Mouse (Mus musculus) embryo, embryonic 10.5 days (tissue): ENCODE results near the gene Col4a3.

Experiments used
- DNase-seq: peaks from one replicate; pipeline ENCODE4 v3.0.0-alpha.2; 2015; ENCODE audit warnings: low spot score

Gene Col4a3

DNA sequence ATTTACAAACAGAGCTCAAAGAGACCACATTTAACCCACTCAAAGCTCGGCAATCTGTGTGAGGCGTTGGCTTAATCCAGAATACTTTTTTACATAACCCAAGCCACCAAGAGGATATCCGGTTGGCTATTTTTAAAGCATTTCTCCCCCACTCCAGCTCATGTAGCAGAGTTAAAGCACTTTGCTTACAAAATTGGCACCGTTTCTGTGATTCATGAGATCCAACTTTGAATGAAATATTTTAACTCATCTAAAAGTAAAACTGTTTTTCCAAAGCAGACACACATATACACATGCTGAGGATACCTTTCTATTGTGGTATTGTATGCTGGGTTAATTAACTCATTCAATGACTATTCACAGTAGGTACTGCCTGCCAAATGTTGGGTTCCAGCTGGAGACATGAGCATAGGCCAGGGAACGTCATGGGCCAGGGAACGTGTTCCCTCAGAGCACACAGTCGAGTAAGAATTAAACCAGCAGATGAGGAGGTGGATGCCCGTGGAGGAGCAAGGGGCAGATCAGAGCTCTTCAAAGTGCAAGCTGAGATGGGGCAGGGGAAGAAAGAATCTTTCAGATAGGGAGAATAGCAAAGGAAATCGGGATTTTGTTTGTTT, 22.0 kb downstream of the Col4a3 start:
- DNase-seq, result no peak

DNA sequence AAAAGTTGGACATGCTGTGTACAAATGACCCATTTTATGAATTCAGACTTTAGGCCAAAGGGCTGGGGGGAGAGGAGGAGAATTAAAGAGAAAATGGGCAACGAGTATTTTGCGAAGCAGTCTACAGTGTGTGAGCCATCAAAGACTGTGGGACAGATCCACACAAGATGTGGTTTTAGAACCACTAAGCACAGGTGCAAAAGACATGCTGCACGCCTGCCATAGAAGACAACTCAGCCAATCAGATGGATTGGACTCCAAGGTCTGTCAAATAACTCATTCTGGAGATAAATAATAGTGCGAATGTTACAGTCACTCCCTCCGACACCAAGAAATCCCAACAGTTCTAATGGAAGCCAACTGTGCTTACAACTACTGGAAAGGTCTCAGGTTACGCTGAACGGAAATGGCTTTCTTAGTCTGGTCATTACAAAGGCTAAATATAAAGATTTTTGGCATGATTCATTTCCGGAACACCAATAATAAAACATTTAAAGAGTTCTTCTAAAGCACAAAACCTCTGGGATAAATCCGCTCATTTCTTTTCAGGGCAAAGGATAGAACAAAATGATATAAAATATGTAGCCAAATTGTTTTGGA, 25.4 kb downstream of the Col4a3 start:
- peak; percentile 14 for DNase-seq

DNA sequence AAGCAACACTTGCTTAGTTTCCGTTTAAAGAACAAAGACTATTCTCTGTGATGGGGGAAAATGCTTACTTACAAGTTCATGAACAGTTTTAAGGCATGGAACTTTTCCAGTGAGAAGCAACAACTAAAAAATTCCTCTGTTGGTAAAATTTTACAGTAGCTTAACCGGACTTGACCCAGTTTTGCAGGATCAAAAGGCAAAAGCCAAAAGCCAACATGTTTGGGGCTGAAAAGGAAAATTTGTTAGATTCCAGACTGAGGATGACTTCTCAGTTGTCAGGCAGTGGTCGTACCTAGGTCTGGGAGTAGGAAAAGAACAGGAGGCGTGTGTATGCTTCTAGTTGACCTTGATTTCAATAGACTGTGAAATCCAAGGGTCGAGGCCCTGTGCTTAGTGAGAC, 31.3 kb downstream of the Col4a3 start:
- no peak for DNase-seq

DNA sequence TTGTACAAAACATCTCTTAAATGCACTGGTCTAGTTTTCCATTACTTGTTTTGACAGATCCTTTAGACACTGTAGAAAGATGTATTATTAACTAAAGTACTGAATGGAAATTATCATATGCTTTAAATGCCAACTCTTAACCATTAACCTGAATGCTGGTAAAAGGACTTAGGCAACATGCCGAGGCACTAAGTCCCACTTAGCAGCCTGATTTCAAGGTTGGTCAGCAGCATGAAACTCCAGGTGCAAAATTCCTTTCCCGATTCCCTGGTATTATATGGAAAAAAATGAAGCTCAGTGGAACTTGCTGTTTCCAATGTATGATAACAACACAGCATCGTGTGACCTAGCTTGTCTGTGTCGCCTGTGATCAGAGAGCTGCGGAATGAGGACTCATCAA, 31.9 kb downstream of the Col4a3 start:
- DNase-seq, result no peak

DNA sequence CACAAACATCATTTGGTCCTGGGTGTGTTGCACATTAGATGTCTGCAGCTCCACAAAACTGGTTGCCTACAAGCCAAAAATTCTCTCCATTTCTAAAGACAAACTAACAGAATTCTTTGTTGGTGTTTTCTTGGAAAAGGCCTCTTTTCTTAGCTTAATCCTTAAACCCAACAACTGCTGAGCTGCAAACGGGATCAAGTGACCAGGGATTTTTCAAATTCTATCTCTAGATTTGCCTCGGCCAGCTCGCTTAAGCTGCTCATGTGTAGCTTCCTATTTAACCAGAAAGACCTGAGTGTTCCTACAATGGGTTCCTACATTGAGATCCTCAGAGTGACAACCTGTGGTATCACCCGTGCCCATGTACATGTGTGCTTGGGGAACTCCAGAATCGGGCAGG, 33.3 kb downstream of the Col4a3 start:
- no peak for DNase-seq

DNA sequence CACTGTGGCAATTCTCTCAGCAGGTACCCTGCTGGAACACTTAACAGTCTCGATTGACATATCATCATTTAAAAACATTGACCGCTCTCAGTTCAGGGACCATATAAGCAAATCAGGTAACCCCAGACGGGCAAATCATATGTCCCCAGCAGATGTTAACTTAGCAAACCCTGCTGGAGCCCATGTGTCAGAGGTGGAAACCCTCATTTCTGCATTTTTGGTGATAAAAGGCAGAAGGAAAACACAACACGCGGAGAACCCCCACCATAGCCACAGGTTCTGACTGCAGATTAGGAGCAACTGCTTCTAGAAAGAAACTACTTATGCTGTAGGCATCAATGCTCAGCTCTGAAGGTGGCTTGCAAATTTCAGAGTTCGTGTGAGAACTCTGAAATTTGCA, 38.2 kb downstream of the Col4a3 start:
- DNase-seq, result no peak

DNA sequence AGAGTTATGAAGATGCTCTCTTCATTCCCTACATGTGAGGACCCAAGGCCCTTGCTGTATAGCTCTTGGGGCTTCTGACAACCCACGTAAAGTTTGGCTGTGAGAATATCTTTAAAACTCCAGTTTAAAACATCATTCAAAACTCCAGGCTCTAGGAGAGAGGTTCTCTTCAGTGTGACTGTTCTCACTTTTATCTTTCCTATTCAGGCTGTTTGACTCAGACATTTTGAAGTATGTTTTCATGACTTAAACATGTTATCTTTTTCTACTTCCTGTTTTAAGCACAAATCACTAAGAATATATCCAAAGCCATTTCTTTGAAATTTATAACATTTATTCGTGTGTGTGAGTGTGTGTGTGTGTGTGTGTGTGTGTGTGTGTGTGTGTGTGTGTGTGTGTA, 38.8 kb downstream of the Col4a3 start:
- no peak for DNase-seq

DNA sequence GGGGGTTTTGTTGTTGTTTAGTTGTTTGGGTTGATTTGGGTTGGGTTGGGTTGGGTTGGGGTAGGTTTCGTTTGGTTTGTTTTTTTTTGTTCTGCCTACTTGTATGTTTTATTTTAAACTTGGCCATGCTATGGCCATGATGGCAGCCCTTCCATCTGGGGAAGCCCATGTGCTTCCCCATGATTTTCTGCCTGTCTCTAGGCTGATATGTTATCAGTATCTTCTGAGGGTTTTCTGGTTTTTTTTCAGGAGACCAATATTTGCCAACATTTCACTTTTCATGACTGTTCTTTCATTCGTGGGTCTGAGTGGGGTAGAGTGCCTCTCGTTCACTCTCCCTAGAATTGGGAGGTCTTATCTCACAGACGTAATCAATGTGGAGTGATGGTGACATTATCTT, 40.9 kb downstream of the Col4a3 start:
- no peak for DNase-seq

DNA sequence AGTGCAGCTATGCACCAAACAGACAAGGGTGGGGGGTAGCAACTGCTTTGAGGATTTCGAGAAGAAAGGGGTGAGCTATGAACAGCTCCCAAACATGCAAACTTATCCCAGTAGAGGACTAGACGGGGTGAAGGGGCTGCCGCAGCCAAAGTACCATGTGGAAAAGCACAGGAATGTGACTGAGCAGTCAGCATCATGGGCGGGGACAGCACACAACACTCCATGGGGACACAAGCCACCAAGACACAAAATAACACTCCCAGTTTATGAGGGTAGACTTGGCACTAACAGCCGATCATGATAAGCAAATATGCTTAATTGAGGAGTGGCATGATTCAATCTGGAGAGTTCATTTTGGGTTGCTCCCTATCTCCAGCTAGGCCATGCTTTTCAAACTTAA, 42.8 kb downstream of the Col4a3 start:
- DNase-seq, result no peak

DNA sequence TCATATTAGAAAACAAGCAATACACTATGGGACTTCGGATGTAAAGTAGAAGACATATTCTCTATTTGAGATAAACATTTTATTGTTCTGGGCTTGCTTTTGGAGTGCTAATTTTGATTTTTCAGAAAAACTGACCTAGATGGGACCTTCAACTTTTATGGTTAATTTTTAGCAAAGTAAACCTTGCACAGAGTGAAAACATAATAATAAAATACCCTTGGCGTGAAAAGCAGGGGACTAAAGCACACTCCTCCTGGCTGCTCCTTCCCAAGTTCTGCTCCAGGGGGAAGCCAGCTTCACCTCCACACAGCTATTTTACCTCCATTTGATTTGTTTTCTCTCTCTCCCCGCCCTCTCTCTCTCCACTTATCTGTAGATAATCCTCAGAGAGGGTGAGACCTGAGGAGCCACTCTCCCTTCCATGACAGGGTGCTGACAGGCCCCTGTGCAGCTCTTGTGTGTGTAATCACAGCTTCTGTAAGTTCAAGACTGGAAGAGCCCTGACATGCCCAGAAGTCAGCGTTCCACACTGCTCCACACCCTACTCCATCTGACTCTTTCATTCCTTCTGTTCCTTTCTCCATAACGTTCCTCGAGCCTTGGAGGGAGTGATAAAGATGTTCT, 44.6 kb downstream of the Col4a3 start:
- DNase-seq, result no peak

DNA sequence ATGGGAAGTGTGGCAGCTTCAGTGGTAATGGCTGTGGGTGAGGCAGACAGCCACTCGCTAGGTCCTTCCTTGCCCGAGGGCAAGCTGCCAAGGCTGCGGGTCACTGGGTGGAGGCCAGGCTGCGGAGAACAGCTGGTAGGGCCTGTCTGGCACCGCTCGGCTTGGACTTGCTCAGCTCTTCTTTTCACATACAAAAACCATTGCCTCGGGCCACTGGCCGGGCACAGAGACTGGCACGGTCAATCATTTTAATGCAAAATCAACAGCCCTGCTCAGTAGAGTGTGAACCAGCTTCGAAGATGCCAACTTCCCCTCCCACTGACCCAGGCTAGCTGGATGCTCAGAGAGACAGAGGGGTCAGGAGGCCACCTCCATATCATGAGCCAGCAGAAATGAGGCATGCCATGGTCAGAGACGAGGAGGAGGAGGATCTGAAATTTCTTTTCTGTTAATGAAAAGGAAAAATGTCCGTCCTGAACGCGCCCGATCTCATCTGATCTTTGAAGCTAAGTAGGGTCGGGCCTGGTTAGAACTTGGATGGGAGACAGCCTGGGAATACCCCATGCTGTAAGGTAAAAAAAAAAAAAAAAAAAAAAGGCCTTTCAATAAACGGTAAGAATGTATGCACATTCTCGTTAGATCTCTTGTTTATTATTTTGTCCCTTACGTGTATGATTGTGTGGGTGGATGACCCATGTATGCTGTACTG, 48.0 kb downstream of the Col4a3 start:
- no peak for DNase-seq

DNA sequence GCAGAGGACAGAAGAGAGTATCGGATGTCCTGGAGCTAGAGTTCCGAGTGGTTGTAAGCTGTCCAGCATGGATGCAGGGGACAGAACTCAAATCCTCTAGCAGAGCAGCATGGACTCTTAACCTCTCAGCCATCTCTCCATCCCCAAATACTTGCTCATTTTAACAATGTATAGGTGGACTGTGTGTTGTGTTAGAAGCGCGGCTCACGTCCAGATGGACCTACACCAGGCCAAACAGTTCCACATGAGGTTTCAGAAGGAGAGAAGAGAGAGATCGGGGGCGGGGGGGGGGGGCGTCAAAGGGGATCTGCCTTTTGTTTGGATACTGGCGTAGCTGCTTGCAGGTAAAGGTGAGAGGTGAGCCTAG, 48.5 kb downstream of the Col4a3 start:
- no peak for DNase-seq

DNA sequence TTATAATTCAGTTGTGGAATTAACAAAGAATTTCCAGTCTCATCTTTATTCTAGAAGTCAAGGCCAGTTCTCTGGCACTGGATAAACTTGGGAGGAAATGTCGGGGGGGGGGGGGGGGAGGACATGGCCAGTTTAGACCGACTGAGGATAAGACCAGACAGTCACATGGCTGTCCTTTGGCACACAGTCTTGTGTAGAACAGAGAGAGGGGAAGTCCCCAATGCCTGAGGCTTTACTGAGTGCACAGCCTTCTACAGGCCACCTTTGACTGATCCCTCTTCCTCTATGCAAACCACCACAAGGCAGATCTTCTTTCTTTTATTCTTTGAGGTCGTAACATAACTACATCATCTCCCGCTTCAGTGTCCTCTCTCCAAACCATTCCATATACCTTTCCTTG, 49.6 kb downstream of the Col4a3 start:
- no peak for DNase-seq

DNA sequence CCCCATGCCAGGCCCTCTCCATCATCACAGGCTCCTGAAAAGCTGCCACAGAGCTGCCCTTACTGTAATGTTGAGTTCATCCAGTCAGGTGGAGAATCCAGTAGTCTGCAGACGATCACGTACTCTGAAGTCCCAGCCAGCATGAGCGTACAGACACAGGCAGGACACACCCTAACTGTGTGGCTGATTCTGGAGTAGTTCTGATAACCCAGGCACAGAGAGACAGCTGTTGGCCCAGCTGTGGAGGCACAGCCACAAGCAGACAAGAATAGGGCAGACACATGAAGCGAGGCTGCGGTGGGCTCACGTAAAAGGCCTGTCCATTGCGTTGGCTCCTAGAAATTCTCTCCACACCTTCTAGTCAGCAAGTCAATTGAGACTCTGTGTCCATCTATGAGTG, 50.7 kb downstream of the Col4a3 start:
- no peak for DNase-seq

DNA sequence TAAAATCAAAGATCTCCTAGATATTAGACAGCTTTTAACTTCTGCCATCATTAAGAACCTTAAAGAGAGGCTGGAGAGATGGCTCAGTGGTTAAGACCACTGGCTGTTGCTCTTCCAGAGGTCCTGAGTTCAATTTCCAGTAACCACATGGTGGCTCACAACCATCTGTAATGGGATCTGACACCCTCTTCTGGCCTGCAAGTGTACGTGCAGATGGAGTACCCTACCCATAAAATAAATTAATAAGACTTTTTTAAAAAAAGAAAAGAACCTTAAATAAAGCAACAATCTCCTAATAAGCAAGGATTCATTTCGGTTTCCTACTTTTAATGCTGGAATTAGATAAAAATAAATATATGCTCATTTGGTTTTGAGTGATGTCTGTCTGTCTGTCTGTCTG, 51.7 kb downstream of the Col4a3 start:
- no peak for DNase-seq

DNA sequence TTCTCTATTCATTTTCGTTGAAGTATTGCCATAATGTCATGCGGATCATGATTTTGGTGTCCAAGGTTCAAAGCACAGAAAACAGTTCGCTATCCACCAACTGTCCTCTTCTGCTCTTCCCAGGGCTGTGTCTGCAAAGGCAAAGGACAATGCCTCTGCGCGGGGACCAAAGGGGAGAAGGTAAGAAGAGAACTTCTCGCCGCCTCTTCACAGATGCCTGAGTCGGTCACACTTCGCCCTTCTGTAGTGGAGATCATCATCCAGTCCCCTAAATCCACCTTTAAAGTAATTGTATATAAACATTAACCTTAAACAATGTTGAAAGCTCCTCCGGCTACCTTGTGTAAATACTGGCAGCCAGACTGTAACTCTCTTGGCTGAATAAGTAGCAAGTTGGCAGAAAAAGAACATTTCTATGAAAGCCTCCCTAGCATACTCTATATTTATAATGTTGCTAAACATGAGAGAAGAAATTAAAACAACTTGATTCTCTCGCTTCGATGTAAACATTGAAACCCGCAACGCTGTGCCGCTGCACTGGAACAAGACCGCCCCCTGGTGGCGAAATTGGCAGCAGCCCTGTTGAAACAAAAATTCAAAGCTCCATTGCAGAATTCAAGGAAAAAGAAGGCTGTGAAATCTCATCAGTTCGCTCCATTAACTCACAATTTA, 54.7 kb downstream of the Col4a3 start:
- peak; percentile 83 for DNase-seq

DNA sequence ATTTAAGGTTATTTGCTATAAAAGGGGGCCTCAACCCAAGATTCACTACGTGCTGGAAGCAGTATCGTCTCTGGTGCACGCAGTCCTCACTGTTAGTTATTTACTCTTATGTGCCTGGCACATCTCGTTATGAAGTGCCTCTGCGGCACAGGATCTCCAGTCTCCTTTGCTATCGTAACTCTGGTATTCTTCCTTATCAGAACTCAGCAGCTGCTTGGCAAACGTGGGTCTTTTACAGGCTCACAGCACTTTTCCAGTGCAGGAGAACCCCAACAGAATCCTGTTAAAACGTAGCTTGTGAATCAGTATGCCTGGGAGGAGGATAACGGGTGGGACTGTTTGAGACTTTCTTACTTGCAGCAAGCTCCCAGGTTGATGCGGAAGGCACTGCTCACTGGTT, 61.3 kb downstream of the Col4a3 start:
- no peak for DNase-seq

DNA sequence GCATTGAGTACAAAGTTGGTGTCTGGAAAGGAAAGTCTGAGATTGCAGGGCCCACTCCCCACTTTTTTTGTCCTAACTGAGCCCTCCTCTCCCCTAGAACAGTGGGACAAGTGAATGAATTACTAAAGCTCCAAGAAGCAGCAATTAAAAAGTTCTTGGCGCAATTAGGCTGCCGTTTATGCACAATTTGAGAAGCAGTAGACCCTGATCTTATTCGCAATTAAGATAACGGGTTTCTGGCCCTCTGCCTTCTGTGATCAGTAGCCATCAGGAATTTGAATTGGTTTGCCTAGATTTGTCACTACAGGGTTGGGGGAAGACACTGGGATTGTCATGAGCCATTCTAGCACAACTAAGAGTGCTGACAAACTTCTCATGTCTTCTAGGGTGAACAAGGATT, 64.1 kb downstream of the Col4a3 start:
- no peak for DNase-seq

DNA sequence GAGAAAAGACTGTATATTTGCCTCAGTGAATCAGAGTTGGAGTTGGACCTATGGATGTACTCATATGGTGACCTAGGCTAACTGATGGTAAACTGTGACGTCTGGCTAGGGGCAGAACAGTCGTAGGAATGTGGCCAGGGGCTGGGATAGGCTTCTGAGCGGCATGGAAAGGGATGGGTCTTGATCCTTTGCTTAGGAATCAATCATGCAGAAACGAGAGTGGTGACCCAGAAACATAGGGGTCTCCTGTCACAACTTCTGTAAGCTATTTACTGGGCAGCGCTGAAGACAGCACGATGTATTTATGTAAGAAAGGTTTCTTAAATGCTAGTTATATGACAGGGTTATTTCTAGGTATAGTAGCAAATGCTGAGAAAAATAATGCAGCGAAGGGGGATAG, 67.3 kb downstream of the Col4a3 start:
- DNase-seq, result no peak

DNA sequence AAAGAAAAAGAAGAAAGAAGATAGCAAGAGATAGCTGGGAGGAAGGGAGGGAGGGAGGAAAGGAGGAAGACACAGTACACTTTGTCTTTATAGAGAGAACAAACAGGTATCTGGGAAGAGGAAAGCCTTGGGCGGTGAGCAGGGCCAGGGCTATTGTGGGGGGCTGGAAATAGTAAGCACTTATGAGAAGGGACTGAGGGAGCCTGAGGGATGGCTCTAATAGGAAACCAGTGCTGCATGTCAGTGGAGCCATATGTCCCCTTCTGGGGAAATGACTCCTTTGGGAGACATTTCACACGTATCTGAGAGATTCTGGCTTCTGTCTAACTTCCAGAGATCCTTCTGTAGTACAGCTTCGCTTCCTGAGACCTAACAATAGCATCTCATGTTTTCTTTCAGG, 69.7 kb downstream of the Col4a3 start:
- DNase-seq, result no peak

DNA sequence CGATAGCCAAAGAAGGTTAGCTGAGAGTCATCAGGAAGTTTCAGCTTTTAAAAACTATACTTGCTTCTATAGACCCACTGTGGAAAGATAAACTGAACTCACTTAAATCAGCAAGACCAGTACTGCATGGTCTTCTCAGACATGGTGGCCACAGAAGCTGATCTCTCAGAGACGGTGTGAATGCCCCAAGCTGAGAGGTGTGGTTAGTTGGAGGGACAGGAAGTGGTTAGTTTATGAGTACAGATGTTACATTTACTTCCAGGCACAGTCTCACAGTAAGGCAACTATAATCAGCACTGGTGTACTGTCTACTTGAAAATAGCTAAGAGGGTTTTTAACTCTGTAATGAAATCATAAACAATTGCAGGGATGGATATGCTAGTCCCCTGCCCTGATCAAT, 75.5 kb downstream of the Col4a3 start:
- DNase-seq, result no peak

DNA sequence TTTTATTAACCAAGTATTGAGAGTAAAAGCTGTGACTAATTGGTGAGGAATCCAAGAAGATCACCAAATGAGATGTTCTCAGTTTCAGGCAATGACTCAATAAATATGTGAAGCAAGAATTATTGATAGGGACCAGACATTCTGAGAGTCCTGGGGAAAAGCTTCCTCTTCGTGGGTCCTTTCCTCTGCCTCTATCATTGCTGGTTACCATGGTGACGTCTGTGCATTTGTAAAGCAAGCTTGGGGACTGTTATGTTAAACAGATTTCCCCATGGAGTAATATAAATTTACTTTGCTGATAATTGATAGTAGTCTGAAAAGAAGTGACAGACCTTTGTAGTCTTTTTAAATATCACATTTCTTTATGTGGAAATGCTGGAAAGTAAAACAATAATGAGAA, 76.8 kb downstream of the Col4a3 start:
- DNase-seq, result peak; percentile 59

DNA sequence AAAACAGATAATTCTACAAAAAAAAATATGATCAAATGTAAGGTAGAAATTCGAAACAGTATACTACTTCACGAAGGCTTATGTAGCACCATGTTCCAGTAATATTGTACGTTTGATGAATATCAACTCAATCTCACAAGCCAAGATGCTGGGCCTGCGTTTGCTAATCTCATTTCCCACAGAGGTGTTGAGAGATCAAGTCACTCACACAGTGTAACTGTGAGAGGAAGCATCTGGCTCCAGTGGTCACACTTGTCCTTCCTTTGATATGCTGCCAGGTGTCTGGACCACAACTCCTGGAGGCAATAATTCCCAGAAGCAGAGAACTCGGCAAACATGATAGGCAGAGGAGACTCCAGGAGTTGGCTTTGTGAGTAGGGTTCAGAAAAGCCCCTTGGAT, 99.6 kb downstream of the Col4a3 start:
- no peak for DNase-seq
